ENCODE assay signal across 27 mouse cellular contexts in the genomic region with DNA sequence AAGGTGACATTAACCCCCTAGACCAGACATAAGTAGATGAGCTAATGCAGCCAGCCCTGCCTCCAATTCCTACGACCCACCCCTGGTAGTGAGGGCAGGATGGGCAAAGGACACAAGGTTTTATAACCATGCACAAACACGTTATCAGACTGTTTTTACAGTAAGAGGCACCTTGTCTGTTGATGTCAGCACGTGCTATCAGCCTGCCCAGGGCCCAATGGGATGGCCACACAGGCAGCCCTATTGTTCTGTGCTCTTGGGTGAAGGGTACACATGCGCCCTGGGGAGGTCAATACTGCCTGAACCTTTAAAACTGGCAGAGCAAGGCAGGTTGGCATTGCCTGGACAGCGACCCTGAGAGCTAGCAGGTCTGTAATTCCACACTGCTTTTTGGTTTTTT. TPM values are rescaled to one million over a fixed set of nuclear protein-coding genes. Genes with fewer than 3 reads are reported as not detected.
A peak's percentile ranks its signal among the peaks of the same experiment; 100 is the strongest.
DNase-seq lines count a peak whose midpoint lies in the region; ATAC-seq lines count a peak whose summit lies in the region.
"Had no signal": no experiment of that assay in that cellular context is flagged by ENCODE, and none has a peak within 500 bp of the region (broad histone marks: within the 10 kb centered on the region; RNA-seq: fewer than 3 reads in every experiment).

Gene Dnase1, plus strand, starts transcription at position 136 of the 400 bp plus-strand sequence.

- 88% methylated on average over 5 of the region's 5 CpGs for WGBS in kidney, embryonic 16.5 days
- WGBS in intestine, embryonic 16.5 days: 80% methylated on average over 5 of the region's 5 CpGs
- WGBS in hindbrain, embryonic 12.5 days: 89% methylated on average over 5 of the region's 5 CpGs

- H3K4me3 ChIP-seq in kidney, embryonic 16.5 days (ENCODE audit: low read length): no peak within 1 kb of the TSS
- no peak within 1 kb of the TSS for H3K4me3 ChIP-seq in intestine, embryonic 16.5 days (ENCODE audit: low read length)
- H3K4me3 ChIP-seq in hindbrain, embryonic 12.5 days: no peak within 1 kb of the TSS
- H3K4me3 ChIP-seq: embryonic facial prominence, embryonic 10.5 days; embryonic facial prominence, embryonic 15.5 days; forebrain, embryonic 12.5 days; heart, embryonic 15.5 days; limb, embryonic 10.5 days; limb, embryonic 15.5 days; liver, embryonic 15.5 days; stomach, embryonic 15.5 days had no signal

- H3K27me3 ChIP-seq in kidney, embryonic 16.5 days (ENCODE audit: insufficient read depth, low read length): no peaks in the 10 kb centered on the region
- no peaks in the 10 kb centered on the region for H3K27me3 ChIP-seq in intestine, embryonic 16.5 days (replicated peaks; ENCODE audit: control insufficient read depth, insufficient read depth, low read length)
- H3K27me3 ChIP-seq in hindbrain, embryonic 12.5 days: no peaks in the 10 kb centered on the region
- H3K27me3 ChIP-seq: embryonic facial prominence, embryonic 15.5 days; forebrain, embryonic 12.5 days; heart, embryonic 15.5 days; limb, embryonic 15.5 days; liver, embryonic 15.5 days; stomach, embryonic 15.5 days had no signal

- no peak within 1 kb of the TSS for H3K9ac ChIP-seq in kidney, embryonic 16.5 days (replicated peaks; ENCODE audit: low read length)
- no peak within 1 kb of the TSS for H3K9ac ChIP-seq in intestine, embryonic 16.5 days (ENCODE audit: low read depth, low read length)
- no peak within 1 kb of the TSS for H3K9ac ChIP-seq in hindbrain, embryonic 12.5 days
- H3K9ac ChIP-seq: embryonic facial prominence, embryonic 15.5 days; forebrain, embryonic 12.5 days; forebrain, postnatal 0 days; heart, embryonic 15.5 days; limb, embryonic 15.5 days; liver, embryonic 15.5 days; lung, embryonic 14.5 days; stomach, embryonic 15.5 days had no signal

- H3K4me2 ChIP-seq in kidney, embryonic 16.5 days (replicated peaks; ENCODE audit: low read depth, low read length): no peak within 1 kb of the TSS
- no peak within 1 kb of the TSS for H3K4me2 ChIP-seq in intestine, embryonic 16.5 days (ENCODE audit: low read depth, low read length)
- no peak within 1 kb of the TSS for H3K4me2 ChIP-seq in hindbrain, embryonic 12.5 days (replicated peaks)
- H3K4me2 ChIP-seq: embryonic facial prominence, embryonic 15.5 days; forebrain, embryonic 12.5 days; heart, embryonic 15.5 days; limb, embryonic 15.5 days; liver, embryonic 15.5 days; lung, embryonic 14.5 days; stomach, embryonic 15.5 days had no signal

- peaks cover 6% of the 10 kb centered on the region; the same call in 1 of the 2 replicates for H3K4me1 ChIP-seq in kidney, embryonic 16.5 days (ENCODE audit: insufficient read depth, low read length)
- no peaks in the 10 kb centered on the region for H3K4me1 ChIP-seq in intestine, embryonic 16.5 days (ENCODE audit: control insufficient read depth, insufficient read depth, low read length)
- no peaks in the 10 kb centered on the region for H3K4me1 ChIP-seq in hindbrain, embryonic 12.5 days
- H3K4me1 ChIP-seq: embryonic facial prominence, embryonic 10.5 days; embryonic facial prominence, embryonic 15.5 days; forebrain, embryonic 12.5 days; heart, embryonic 15.5 days; limb, embryonic 10.5 days; limb, embryonic 15.5 days; stomach, embryonic 15.5 days had no signal

- peak; percentile 80 for DNase-seq in kidney, adult 11 months
- DNase-seq in kidney, postnatal 4 days: no peak
- DNase-seq in kidney, postnatal 25 days: peak; percentile 48 to 86
- DNase-seq in left cerebral cortex, adult 11 months (ENCODE audit: low spot score): no peak
- DNase-seq: adrenal gland, postnatal 25 days; cerebellum, adult 18-20 months; cerebellum, postnatal 14 days; forebrain, postnatal 0 days; layer of hippocampus, postnatal 36 days; lung, embryonic 14.5 days; lung, postnatal 14 days; midbrain, embryonic 14.5 days; thymus, adult 18-20 months; thymus, postnatal 25 days had no signal

- no peak within 1 kb of the TSS for H3K27ac ChIP-seq in kidney, embryonic 16.5 days (ENCODE audit: low read length)
- no peak within 1 kb of the TSS for H3K27ac ChIP-seq in intestine, embryonic 16.5 days (ENCODE audit: low read length)
- no peak within 1 kb of the TSS for H3K27ac ChIP-seq in hindbrain, embryonic 12.5 days
- H3K27ac ChIP-seq: embryonic facial prominence, embryonic 10.5 days; embryonic facial prominence, embryonic 15.5 days; forebrain, embryonic 12.5 days; heart, embryonic 15.5 days; hindbrain, postnatal 0 days; kidney, postnatal 0 days; limb, embryonic 10.5 days; limb, embryonic 15.5 days; liver, embryonic 15.5 days; stomach, embryonic 15.5 days had no signal

- H3K36me3 ChIP-seq in kidney, embryonic 16.5 days (ENCODE audit: insufficient read depth, low read length): peaks cover 47% of the 10 kb centered on the region
- peaks cover 11% of the 10 kb centered on the region; the same call in 1 of the 2 replicates for H3K36me3 ChIP-seq in intestine, embryonic 16.5 days (ENCODE audit: control insufficient read depth, insufficient read depth, low read length)
- peaks cover 51% of the 10 kb centered on the region for H3K36me3 ChIP-seq in hindbrain, embryonic 12.5 days

- H3K9me3 ChIP-seq in kidney, embryonic 16.5 days (ENCODE audit: low read length): no peaks in the 10 kb centered on the region
- no peaks in the 10 kb centered on the region for H3K9me3 ChIP-seq in intestine, embryonic 16.5 days (ENCODE audit: control insufficient read depth, low read length)
- H3K9me3 ChIP-seq in hindbrain, embryonic 12.5 days (replicated peaks): no peaks in the 10 kb centered on the region
- H3K9me3 ChIP-seq: embryonic facial prominence, embryonic 10.5 days; embryonic facial prominence, embryonic 15.5 days; forebrain, embryonic 12.5 days; heart, embryonic 15.5 days; limb, embryonic 10.5 days; limb, embryonic 15.5 days; liver, embryonic 15.5 days; stomach, embryonic 15.5 days had no signal

- ATAC-seq in kidney, embryonic 16.5 days (ENCODE audit: low FRiP score, low TSS enrichment): no peak
- peak; percentile 62 for ATAC-seq in intestine, embryonic 16.5 days
- no peak for ATAC-seq in hindbrain, embryonic 12.5 days (ENCODE audit: low FRiP score)
- ATAC-seq: forebrain, postnatal 0 days; hindbrain, postnatal 0 days had no signal

RNA-seq across cellular contexts. Expression of gene Dnase1, which starts in this region (rescaled TPM):
- 6.5 and 7.8 TPM in 2 replicates for polyA plus RNA-seq in kidney, embryonic 16.5 days (2015; fragmentation: Nextera tagmentation; extraction: Ambion mirVana)
- polyA plus RNA-seq in intestine, embryonic 16.5 days (2015; fragmentation: Nextera tagmentation; extraction: Ambion mirVana): 4.3 and 4.5 TPM in 2 replicates
- 6.3 and 7.8 TPM in 2 replicates for polyA plus RNA-seq in hindbrain, embryonic 12.5 days (2016; fragmentation: Nextera tagmentation; extraction: Ambion mirVana)

Comparison
In these comparisons a context has a peak if more than half of its experiments do, and no peak if none do; other contexts are left out.
1. DNase-seq: peak in kidney, adult 11 months (single experiment) and kidney, postnatal 25 days (2 of 2); none in kidney, postnatal 4 days (0 of 2) and left cerebral cortex, adult 11 months (single experiment).